Mouse (Mus musculus) intestine, postnatal 0 days (tissue): ENCODE measurements around the gene Slc1a7. TPM values are rescaled to one million over a fixed set of nuclear protein-coding genes. Genes with fewer than 3 reads are reported as not detected.

ENCODE experiments used
- ATAC-seq: fragments of 200-750 bp; cut with Nextera tagmentation; 2 replicates; pipeline ENCODE4 v1.8.0; 2017; ENCODE audit warnings: mild to moderate bottlenecking, moderate TSS enrichment, moderate library complexity
- H3K27ac ChIP-seq: fragments of 300-500 bp; sonication (generic); 2 replicates; pipeline ENCODE4 v1.5.1; 2014; ENCODE audit warnings: mild to moderate bottlenecking, low read depth, low read length, moderate library complexity
- H3K27me3 ChIP-seq: fragments of 300-500 bp; sonication (generic); replicated peaks from 2 replicates; pipeline ENCODE4 v1.6.1; 2014; ENCODE audit warnings: low read length, mixed read lengths; ENCODE audit not compliant: control insufficient read depth, insufficient read depth
- H3K36me3 ChIP-seq: fragments of 300-500 bp; sonication (generic); 2 replicates; pipeline ENCODE4 v1.6.1; 2014; ENCODE audit warnings: mild to moderate bottlenecking, moderate library complexity; ENCODE audit not compliant: control insufficient read depth, insufficient read depth
- H3K4me1 ChIP-seq: fragments of 300-500 bp; sonication (generic); replicated peaks from 2 replicates; pipeline ENCODE4 v1.6.1; 2014; ENCODE audit warnings: antibody characterized with exemption, low read length, mixed read lengths; ENCODE audit not compliant: control insufficient read depth, insufficient read depth
- H3K4me2 ChIP-seq: fragments of 300-500 bp; sonication (generic); replicated peaks from 2 replicates; pipeline ENCODE4 v1.6.1; 2014; ENCODE audit warnings: low read depth, mild to moderate bottlenecking, moderate library complexity
- H3K4me3 ChIP-seq: fragments of 300-500 bp; sonication (generic); 2 replicates; pipeline ENCODE4 v1.5.1; 2014; ENCODE audit warnings: low read depth, low read length
- H3K9ac ChIP-seq: fragments of 300-500 bp; sonication (generic); 2 replicates; pipeline ENCODE4 v1.6.1; 2014; ENCODE audit warnings: mild to moderate bottlenecking, low read depth, low read length
- H3K9me3 ChIP-seq: fragments of 300-500 bp; sonication (generic); 2 replicates; pipeline ENCODE4 v1.6.1; 2016; ENCODE audit warnings: mixed run types; ENCODE audit not compliant: control insufficient read depth
- CTCF ChIP-seq: sonication (generic); IDR thresholded peaks from 2 replicates; pipeline ENCODE4 v1.5.1; 2016; ENCODE audit warnings: low read depth, mild to moderate bottlenecking, control low read depth, antibody characterized with exemption, moderate library complexity
- WGBS: fragments of 180-500 bp; shearing (Covaris S2); extraction: QIAGEN DNeasy Blood & Tissue Kit; methylation state at CpG from one replicate; pipeline ENCODE4 v1.1.7; 2014; 5-methylcytosine and 5-hydroxymethylcytosine counted together
- polyA plus RNA-seq: library from polyadenylated mRNA; unstranded; fragments of >200 nt; fragmentation: Nextera tagmentation; extraction: Ambion mirVana; gene quantifications from 2 replicates; pipeline ENCODE4 v1.2.1, GENCODE M21; 2015

Gene Slc1a7
- polyA plus RNA-seq, 1 experiment from 2014 or later, result 0.14 TPM

DNA sequence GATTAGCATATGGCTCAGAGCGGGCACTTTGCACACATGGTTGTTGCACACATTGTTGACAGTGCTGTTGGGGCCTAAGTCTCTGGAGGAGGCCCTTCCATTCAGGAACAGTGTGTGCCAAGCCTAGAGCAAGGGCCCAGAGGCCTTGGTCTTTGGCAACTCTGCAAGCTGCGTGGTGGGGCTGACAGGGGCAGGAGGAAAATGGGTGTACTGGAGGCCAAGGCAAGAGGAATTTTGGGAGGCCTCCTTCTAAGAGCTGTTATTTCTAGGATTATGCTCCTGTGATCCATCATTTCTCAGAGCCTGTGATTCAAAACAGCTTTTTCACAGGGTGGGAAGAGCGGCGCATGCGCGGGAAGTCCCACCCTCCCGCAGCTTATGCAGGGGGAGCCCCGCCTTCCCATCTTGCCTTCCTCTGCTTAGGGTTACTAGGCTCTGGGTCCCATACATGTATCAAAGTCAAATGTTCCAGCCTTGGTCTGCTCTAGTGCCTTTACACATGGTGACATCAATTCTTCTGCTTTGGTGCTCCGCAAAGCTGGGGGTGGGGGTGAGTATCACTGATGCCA lies 28.4 kb downstream of the Slc1a7 start:
- no peaks in the 10 kb centered on the region for H3K9me3 ChIP-seq
- no peak overlapping the region for H3K4me3 ChIP-seq
- H3K4me1 ChIP-seq, result no peaks in the 10 kb centered on the region
- H3K27me3 ChIP-seq, result no peaks in the 10 kb centered on the region
- no peak overlapping the region for H3K9ac ChIP-seq
- no peak for ATAC-seq
- TF ChIP-seq CTCF, result no peak
- H3K27ac ChIP-seq, result no peak overlapping the region
- H3K4me2 ChIP-seq, result no peak overlapping the region
- no peaks in the 10 kb centered on the region for H3K36me3 ChIP-seq
- 90% methylated on average over 9 of the region's 9 CpGs for WGBS

DNA sequence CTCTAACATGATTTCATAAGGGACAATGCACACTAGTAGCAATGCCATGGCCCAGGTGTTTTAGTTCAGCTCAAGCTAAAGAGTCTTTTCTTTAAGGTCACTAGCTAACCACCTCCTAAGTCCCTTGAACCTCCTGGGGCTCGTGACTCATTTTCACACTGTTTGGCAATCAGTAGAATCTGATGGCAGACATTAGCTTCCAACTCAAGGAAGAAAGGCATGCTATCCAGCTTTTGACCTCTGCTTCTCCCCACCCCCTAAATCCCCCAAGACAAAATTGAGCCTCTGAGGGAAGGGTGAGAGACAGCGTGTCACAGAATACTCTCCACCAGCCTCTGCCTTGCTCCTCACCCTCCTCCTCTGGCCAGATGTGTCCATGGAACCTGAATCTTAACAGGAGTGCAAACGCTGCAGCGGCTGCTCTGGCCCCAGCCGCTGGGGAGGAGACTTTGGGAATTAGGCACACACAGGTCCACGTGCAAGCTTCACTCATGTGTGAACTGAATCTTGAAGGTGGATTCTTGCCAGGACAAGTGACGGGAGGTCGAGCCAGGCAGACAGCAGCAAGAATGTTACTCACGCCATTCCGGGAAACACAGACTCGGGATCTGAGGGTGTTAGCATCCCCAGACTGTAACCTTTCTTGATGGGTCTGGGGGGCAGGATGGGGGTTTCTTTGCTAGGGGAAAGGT lies 30.7 kb downstream of the Slc1a7 start:
- no peak for ATAC-seq
- H3K27ac ChIP-seq, result no peak overlapping the region

DNA sequence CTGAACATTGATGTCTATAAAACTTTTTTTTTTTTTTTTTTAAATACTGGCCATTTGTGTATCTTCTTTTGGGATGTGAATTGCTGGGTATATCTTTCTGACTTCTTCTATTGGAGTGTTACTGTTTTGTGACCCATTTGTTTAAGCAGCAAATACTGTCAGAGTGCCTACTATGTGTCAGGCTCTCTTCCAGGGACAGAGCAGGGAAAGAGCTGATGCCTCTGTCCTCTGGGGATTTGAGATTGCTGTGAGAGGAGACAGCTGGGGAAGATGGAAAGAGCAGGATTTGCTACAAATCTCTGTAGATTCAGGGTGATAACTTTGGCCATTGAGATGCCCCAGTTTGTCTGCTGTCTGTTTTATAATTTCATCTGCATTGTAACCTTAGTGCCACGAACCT lies 31.2 kb downstream of the Slc1a7 start:
- no peak for TF ChIP-seq CTCF
- Histone ChIP-seq H3K4me3 (no peak overlapping the region), H3K9me3 (no peaks in the 10 kb centered on the region), H3K9ac (no peak overlapping the region), H3K4me1 (no peaks in the 10 kb centered on the region), H3K4me2 (no peak overlapping the region), H3K27ac (no peak overlapping the region), H3K27me3 (no peaks in the 10 kb centered on the region), H3K36me3 (no peaks in the 10 kb centered on the region)
- 73% methylated on average over 1 of the region's 1 CpGs for WGBS
- no peak for ATAC-seq

More for the DNA sequence above, 30.7 kb downstream of the Slc1a7 start:
- H3K9ac ChIP-seq, result no peak overlapping the region
- H3K27me3 ChIP-seq, result no peaks in the 10 kb centered on the region
- no peak overlapping the region for H3K4me3 ChIP-seq
- no peak overlapping the region for H3K4me2 ChIP-seq
- H3K36me3 ChIP-seq, result no peaks in the 10 kb centered on the region
- TF ChIP-seq CTCF, result no peak
- WGBS, result 43% methylated on average over 11 of the region's 11 CpGs
- H3K9me3 ChIP-seq, result no peaks in the 10 kb centered on the region
- no peaks in the 10 kb centered on the region for H3K4me1 ChIP-seq

DNA sequence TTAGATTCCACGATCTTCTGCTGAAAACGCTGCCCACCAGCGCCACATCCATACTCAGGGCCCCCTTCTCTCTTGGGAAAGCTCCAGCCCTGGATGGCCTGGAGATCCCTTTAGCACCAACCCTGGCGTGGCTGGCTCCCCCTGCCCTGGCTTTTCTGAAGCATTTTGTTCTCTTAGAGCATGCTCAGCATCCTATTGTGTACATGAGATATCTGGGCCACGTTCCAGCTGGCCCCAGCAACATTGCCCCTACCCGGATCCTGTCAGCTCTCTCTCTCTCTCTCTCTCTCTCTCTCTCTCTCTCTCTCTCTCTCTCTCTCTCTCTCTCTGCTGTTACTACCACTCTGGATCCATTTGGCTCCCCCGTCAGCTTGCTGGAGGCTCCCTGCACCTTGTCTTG lies 37.2 kb downstream of the Slc1a7 start:
- Histone ChIP-seq H3K4me3 (no peak overlapping the region), H3K36me3 (no peaks in the 10 kb centered on the region), H3K9ac (no peak overlapping the region), H3K27ac (no peak overlapping the region), H3K4me1 (no peaks in the 10 kb centered on the region), H3K9me3 (no peaks in the 10 kb centered on the region), H3K4me2 (no peak overlapping the region), H3K27me3 (no peaks in the 10 kb centered on the region)
- WGBS, result 55% methylated on average over 7 of the region's 7 CpGs
- no peak for ATAC-seq
- TF ChIP-seq CTCF, result no peak

DNA sequence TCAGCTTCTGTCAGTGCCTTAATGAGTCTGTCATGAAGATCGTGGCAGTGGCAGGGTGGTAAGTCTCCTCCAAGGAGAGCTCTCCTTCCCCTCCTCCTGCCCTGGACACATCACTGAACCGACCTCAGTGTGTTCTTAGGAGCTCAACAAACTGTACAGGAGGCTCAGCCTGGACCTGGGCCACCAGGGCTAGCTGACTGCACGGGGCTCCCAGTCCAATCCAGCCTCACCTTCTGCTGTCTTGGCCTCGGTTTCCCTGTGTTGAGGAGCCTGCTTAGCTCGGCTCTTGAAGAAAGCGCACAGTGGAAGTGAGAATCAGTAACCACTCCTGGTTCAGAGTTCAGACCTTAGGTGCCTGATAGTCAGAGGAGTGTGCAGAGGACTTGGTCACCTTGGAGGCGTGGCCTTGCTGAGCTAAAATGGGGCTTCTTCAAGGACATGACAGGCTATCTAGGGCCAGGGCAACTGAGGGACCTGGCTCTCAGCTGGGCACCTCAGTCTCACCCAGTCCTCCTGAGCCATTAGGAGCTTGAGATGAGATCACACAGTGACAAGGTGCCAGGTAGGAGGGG lies 39.5 kb downstream of the Slc1a7 start:
- no peaks in the 10 kb centered on the region for H3K4me1 ChIP-seq
- H3K27me3 ChIP-seq, result no peaks in the 10 kb centered on the region
- no peak overlapping the region for H3K9ac ChIP-seq
- TF ChIP-seq CTCF, result no peak
- H3K36me3 ChIP-seq, result no peaks in the 10 kb centered on the region
- H3K4me2 ChIP-seq, result 0 out of 2 replicates have a peak overlapping the region, but pooled peaks have one; percentile 13
- WGBS, result 61% methylated on average over 7 of the region's 7 CpGs
- ATAC-seq, result 0 out of 2 replicates have a peak, but pooled peaks have one; percentile 29
- no peaks in the 10 kb centered on the region for H3K9me3 ChIP-seq
- H3K4me3 ChIP-seq, result no peak overlapping the region
- H3K27ac ChIP-seq, result no peak overlapping the region

DNA sequence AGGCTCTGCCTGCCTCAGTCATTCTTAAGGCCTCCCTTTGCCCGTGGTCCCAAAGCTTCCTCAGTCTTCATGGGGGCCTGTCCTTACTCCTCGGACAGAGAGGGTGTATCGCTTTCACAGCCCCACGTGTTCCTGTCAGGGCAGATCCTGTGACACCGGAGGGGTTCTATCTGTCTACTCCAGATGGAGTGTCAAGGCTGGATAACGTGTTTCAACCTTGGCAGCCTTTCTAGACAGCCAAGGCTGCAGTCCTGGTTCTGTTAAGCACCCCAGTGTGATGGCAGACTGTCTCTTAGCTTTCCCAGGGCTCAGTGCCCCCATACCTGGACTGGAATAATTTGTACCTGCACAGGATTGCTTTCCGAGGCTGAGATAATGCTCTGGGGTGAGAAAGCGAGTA lies 40.4 kb downstream of the Slc1a7 start:
- 77% methylated on average over 8 of the region's 8 CpGs for WGBS
- Histone ChIP-seq H3K27me3 (no peaks in the 10 kb centered on the region), H3K36me3 (no peaks in the 10 kb centered on the region), H3K4me2 (no peak overlapping the region), H3K9ac (no peak overlapping the region), H3K4me1 (no peaks in the 10 kb centered on the region), H3K9me3 (no peaks in the 10 kb centered on the region), H3K4me3 (no peak overlapping the region), H3K27ac (no peak overlapping the region)
- no peak for TF ChIP-seq CTCF
- ATAC-seq, result no peak
